Mouse (Mus musculus) erythroblast, embryonic 14.5 days (primary cell): Measurements from ENCODE around the gene Dnajb4. TPM values are rescaled to one million over a fixed set of nuclear protein-coding genes. Genes with fewer than 3 reads are reported as not detected.

Experiments used
- H3K27me3 ChIP-seq: 2 replicates; pipeline ENCODE4 v1.6.1; 2012; ENCODE audit warnings: inconsistent platforms; ENCODE audit not compliant: control insufficient read depth
- H3K36me3 ChIP-seq: 2 replicates; pipeline ENCODE4 v1.6.1; 2012; ENCODE audit warnings: mild to moderate bottlenecking, inconsistent platforms; ENCODE audit not compliant: control insufficient read depth
- H3K4me1 ChIP-seq: 2 replicates; pipeline ENCODE4 v1.6.1; 2012; ENCODE audit warnings: inconsistent platforms; ENCODE audit not compliant: control insufficient read depth
- H3K4me3 ChIP-seq: replicated peaks from 2 replicates; pipeline ENCODE3; 2012; ENCODE audit warnings: moderate library complexity, mild to moderate bottlenecking, inconsistent platforms
- H3K9me3 ChIP-seq: 2 replicates; pipeline ENCODE4 v1.6.1; 2012; ENCODE audit warnings: low read length, inconsistent platforms, mixed read lengths; ENCODE audit not compliant: control insufficient read depth
- GATA1 ChIP-seq: IDR thresholded peaks from 2 replicates; pipeline ENCODE4 v1.6.1; 2012; ENCODE audit warnings: low read length, inconsistent platforms, mixed read lengths
- TAL1 ChIP-seq: IDR thresholded peaks from 3 replicates; pipeline ENCODE4 v1.6.1; 2012; ENCODE audit warnings: low read length, inconsistent platforms, mixed read lengths
- polyA plus RNA-seq: library from polyadenylated mRNA; stranded (reverse); fragments of >175 nt; gene quantifications from 2 replicates; pipeline ENCODE4 v1.2.3, GENCODE M21; 2012

Dnajb4 gene
- polyA plus RNA-seq, 1 experiment = 0.87 TPM

- peak overlapping the region; percentile 77 for H3K4me3 ChIP-seq
- peaks cover 40% of the 10 kb centered on the region for H3K4me1 ChIP-seq
- no peak for TF ChIP-seq GATA1
- no peak for TF ChIP-seq TAL1
- H3K9me3 ChIP-seq = no peaks in the 10 kb centered on the region
- no peaks in the 10 kb centered on the region for H3K27me3 ChIP-seq
- H3K36me3 ChIP-seq = peaks cover 76% of the 10 kb centered on the region
These were observed 20.8 kb downstream of the Dnajb4 start for GRCm38 (mm10) chr3:152189306-152189705.

GRCm38 (mm10) chr3:152186106-152186505 lies 24.0 kb downstream of the Dnajb4 start:
- Histone ChIP-seq H3K4me3 (no peak overlapping the region), H3K27me3 (no peaks in the 10 kb centered on the region), H3K36me3 (peaks cover 97% of the 10 kb centered on the region), H3K4me1 (peaks cover 29% of the 10 kb centered on the region), H3K9me3 (no peaks in the 10 kb centered on the region)
- TF ChIP-seq GATA1 (no peak), TAL1 (no peak)

- Histone ChIP-seq H3K36me3 (peaks cover 89% of the 10 kb centered on the region), H3K27me3 (no peaks in the 10 kb centered on the region), H3K4me3 (no peak overlapping the region), H3K9me3 (peaks cover 4% of the 10 kb centered on the region; the same call in 1 of the 2 replicates), H3K4me1 (peaks cover 6% of the 10 kb centered on the region)
- TF ChIP-seq GATA1 (no peak), TAL1 (no peak)
These were observed 26.6 kb downstream of the Dnajb4 start for GRCm38 (mm10) chr3:152183522-152183921.

GRCm38 (mm10) chr3:152180624-152181023 lies 29.5 kb downstream of the Dnajb4 start:
- Histone ChIP-seq H3K36me3 (peaks cover 60% of the 10 kb centered on the region), H3K9me3 (peaks cover 4% of the 10 kb centered on the region; the same call in 1 of the 2 replicates), H3K27me3 (no peaks in the 10 kb centered on the region), H3K4me1 (peaks cover 1% of the 10 kb centered on the region), H3K4me3 (no peak overlapping the region)
- TF ChIP-seq GATA1 (no peak), TAL1 (no peak)

GRCm38 (mm10) chr3:152179285-152179684 lies 30.8 kb downstream of the Dnajb4 start:
- H3K4me1 ChIP-seq = no peaks in the 10 kb centered on the region; the same call in none of the 2 replicates
- H3K9me3 ChIP-seq = peaks cover 4% of the 10 kb centered on the region; the same call in 1 of the 2 replicates
- TF ChIP-seq GATA1 = no peak
- TF ChIP-seq TAL1 = no peak
- H3K27me3 ChIP-seq = no peaks in the 10 kb centered on the region
- H3K36me3 ChIP-seq = peaks cover 47% of the 10 kb centered on the region
- no peak overlapping the region for H3K4me3 ChIP-seq

- no peaks in the 10 kb centered on the region; the same call in none of the 2 replicates for H3K4me1 ChIP-seq
- H3K27me3 ChIP-seq = 0 out of 2 replicates have a peak, but pooled peaks cover 2% of the 10 kb centered on the region
- no peak for TF ChIP-seq TAL1
- H3K9me3 ChIP-seq = peaks cover 4% of the 10 kb centered on the region; the same call in 1 of the 2 replicates
- H3K36me3 ChIP-seq = peaks cover 42% of the 10 kb centered on the region
- no peak overlapping the region for H3K4me3 ChIP-seq
These were observed 31.3 kb downstream of the Dnajb4 start for GRCm38 (mm10) chr3:152178816-152179215.

- Histone ChIP-seq H3K4me3 (no peak overlapping the region), H3K9me3 (no peaks in the 10 kb centered on the region), H3K27me3 (peaks cover 19% of the 10 kb centered on the region), H3K36me3 (no peaks in the 10 kb centered on the region), H3K4me1 (peaks cover 9% of the 10 kb centered on the region)
- no peak for TF ChIP-seq TAL1
- TF ChIP-seq GATA1 = no peak
These were observed 37.7 kb downstream of the Dnajb4 start for GRCm38 (mm10) chr3:152172322-152172935.

GRCm38 (mm10) chr3:152171862-152172261 lies 38.2 kb downstream of the Dnajb4 start:
- no peak for TF ChIP-seq GATA1
- no peak for TF ChIP-seq TAL1
- peaks cover 9% of the 10 kb centered on the region for H3K4me1 ChIP-seq

GRCm38 (mm10) chr3:152171236-152171635 lies 38.9 kb downstream of the Dnajb4 start:
- no peaks in the 10 kb centered on the region for H3K36me3 ChIP-seq
- TF ChIP-seq GATA1 (no peak), TAL1 (no peak)
- no peak overlapping the region for H3K4me3 ChIP-seq
- peaks cover 31% of the 10 kb centered on the region for H3K27me3 ChIP-seq
- H3K4me1 ChIP-seq = peaks cover 9% of the 10 kb centered on the region
- no peaks in the 10 kb centered on the region for H3K9me3 ChIP-seq

More at GRCm38 (mm10) chr3:152171862-152172261, 38.2 kb downstream of the Dnajb4 start:
- H3K9me3 ChIP-seq = no peaks in the 10 kb centered on the region
- peaks cover 24% of the 10 kb centered on the region for H3K27me3 ChIP-seq
- H3K36me3 ChIP-seq = no peaks in the 10 kb centered on the region
- H3K4me3 ChIP-seq = no peak overlapping the region

GRCm38 (mm10) chr3:152170407-152170806 lies 39.7 kb downstream of the Dnajb4 start:
- TF ChIP-seq GATA1 = no peak
- no peak for TF ChIP-seq TAL1
- no peak overlapping the region for H3K4me3 ChIP-seq
- H3K27me3 ChIP-seq = peaks cover 39% of the 10 kb centered on the region
- H3K9me3 ChIP-seq = peaks cover 5% of the 10 kb centered on the region; the same call in 1 of the 2 replicates
- H3K36me3 ChIP-seq = no peaks in the 10 kb centered on the region
- H3K4me1 ChIP-seq = peaks cover 16% of the 10 kb centered on the region
